Mouse (Mus musculus): Measurements from ENCODE around the gene Olfr1178.
A peak's percentile ranks its signal among the peaks of the same experiment; 100 is the strongest.

Olfr1178 gene

GRCm38 (mm10) chr2:88386762-88387161 lies at the start of gene Olfr1178:
Gene Olfr1178 (plus strand): TSS chr2:88387062.
- no peak for DNase-seq (ENCODE audit: inconsistent ontology term)

GRCm38 (mm10) chr2:88346392-88346791 lies 40.5 kb upstream of the Olfr1178 start, which contains the start of gene Olfr1177-ps:
Gene Olfr1177-ps (minus strand): TSS chr2:88346492.
- DNase-seq (ENCODE audit: inconsistent ontology term): no peak

DNA sequence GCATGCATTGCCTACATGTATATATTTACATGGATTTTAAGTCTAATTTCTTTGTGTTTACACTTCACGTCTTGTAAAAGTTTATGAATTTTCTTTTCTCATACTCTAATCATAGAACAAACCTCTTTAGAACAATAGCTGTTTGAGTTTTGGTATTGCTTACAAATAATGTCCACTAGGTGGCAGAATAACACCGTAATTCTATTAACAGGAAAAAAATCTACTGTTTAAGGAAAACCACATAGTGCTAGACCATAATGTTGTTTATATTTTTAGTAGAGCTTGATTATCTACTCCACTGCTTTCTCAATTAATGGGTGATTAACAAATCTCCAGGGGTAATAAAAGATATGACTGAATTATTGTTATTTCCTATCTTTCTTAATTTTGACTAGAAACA lies 30.6 kb upstream of the Olfr1178 start:
- peak; percentile 7 for DNase-seq (ENCODE audit: inconsistent ontology term)

GRCm38 (mm10) chr2:88406353-88406752 lies 19.5 kb downstream of the Olfr1178 start, which contains the start of gene Olfr1179:
Gene Olfr1179 (minus strand): TSS chr2:88406453.
- DNase-seq (ENCODE audit: inconsistent ontology term): no peak

DNA sequence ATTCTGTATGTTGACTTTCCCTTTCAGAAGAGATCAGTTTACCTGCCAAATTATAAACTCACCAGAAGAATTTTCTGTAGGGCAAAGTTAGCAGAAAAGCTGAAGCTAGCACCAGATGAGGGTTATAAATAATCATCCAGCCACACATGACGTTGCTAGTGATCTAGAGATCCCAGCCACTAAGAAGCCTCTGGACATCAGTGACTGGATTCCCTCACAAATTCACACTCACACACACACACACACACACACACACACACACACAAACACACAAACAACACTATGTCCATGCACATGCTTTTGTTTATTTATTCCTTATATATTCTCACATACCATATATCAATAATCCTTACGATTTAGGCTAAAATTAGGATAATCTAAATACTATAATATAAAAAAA lies 32.2 kb downstream of the Olfr1178 start, which contains the start of gene Olfr1180:
Gene Olfr1180, minus strand, starts transcription at position 101 of the 400 bp plus-strand sequence.
- no peak for DNase-seq (ENCODE audit: inconsistent ontology term)

DNA sequence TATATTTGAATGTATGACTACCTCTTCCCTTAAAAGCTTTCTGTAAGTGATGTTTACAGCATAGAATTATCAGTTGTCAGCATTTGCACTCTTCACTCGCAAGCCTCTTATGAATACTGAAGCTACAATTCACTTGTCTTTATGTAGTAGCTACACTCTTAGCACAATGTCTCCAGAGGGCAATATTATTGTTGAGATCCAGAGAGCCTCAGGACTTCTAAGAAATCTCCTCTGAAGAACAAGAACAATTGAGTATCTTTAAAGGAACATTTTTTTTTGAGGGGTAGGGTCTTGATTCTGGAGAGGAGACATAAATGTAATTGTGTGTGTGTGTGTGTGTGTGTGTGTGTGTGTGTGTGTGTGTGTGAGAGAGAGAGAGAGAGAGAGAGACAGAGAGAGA lies 39.2 kb downstream of the Olfr1178 start, which contains the start of gene Olfr1181:
Gene Olfr1181, minus strand, starts transcription at position 101 of the 400 bp plus-strand sequence.
- no peak for DNase-seq (ENCODE audit: inconsistent ontology term)

- DNase-seq (ENCODE audit: inconsistent ontology term): no peak
These were observed 62.2 kb downstream of the Olfr1178 start, which contains the start of gene Gm13757 for GRCm38 (mm10) chr2:88449031-88449430. Gene Gm13757 (minus strand): TSS chr2:88449131.
